Mouse (Mus musculus) stomach, embryonic 14.5 days (tissue): ENCODE data around the gene Trdmt1. TPM values are rescaled to one million over a fixed set of nuclear protein-coding genes. Genes with fewer than 3 reads are reported as not detected.

Experiments used
- ATAC-seq: fragments of 200-750 bp; cut with Nextera tagmentation; 2 replicates; pipeline ENCODE4 v1.8.0; 2017; ENCODE audit warnings: low read depth, moderate TSS enrichment; ENCODE audit not compliant: insufficient number of reproducible peaks, insufficient read depth, low FRiP score
- H3K27ac ChIP-seq: fragments of 300-500 bp; sonication (generic); 2 replicates; pipeline ENCODE4 v1.5.1; 2014; ENCODE audit warnings: mild to moderate bottlenecking, low read length, moderate library complexity, mixed read lengths
- H3K27me3 ChIP-seq: fragments of 300-500 bp; sonication (generic); 2 replicates; pipeline ENCODE4 v1.6.1; 2014; ENCODE audit warnings: low read length, control low read depth, mixed read lengths; ENCODE audit not compliant: control insufficient read depth, insufficient read depth
- H3K36me3 ChIP-seq: fragments of 300-500 bp; sonication (generic); 2 replicates; pipeline ENCODE4 v1.6.1; 2014; ENCODE audit warnings: mild to moderate bottlenecking, control low read depth, low read length, moderate library complexity, mixed read lengths; ENCODE audit not compliant: control insufficient read depth, insufficient read depth
- H3K4me1 ChIP-seq: fragments of 300-500 bp; sonication (generic); 2 replicates; pipeline ENCODE4 v1.6.1; 2014; ENCODE audit warnings: low read length, control low read depth, mixed read lengths; ENCODE audit not compliant: control insufficient read depth, insufficient read depth
- H3K4me2 ChIP-seq: fragments of 300-500 bp; sonication (generic); replicated peaks from 2 replicates; pipeline ENCODE4 v1.6.1; 2014; ENCODE audit warnings: low read depth, low read length, control low read depth
- H3K4me3 ChIP-seq: fragments of 300-500 bp; sonication (generic); 2 replicates; pipeline ENCODE4 v1.5.1; 2014; ENCODE audit warnings: low read depth, low read length, control low read depth
- H3K9ac ChIP-seq: fragments of 300-500 bp; sonication (generic); replicated peaks from 2 replicates; pipeline ENCODE4 v1.6.1; 2014; ENCODE audit warnings: low read depth, mild to moderate bottlenecking, control low read depth, low read length, moderate library complexity, mixed read lengths
- H3K9me3 ChIP-seq: fragments of 300-500 bp; sonication (generic); 2 replicates; pipeline ENCODE4 v1.6.1; 2016; ENCODE audit warnings: low read depth, low read length, control low read depth; ENCODE audit not compliant: control insufficient read depth
- WGBS: fragments of 180-500 bp; shearing (Covaris S2); extraction: QIAGEN DNeasy Blood & Tissue Kit; methylation state at CpG from one replicate; pipeline ENCODE4 v1.1.7; 2014; 5-methylcytosine and 5-hydroxymethylcytosine counted together
- polyA plus RNA-seq: library from polyadenylated mRNA; unstranded; fragments of >200 nt; fragmentation: Nextera tagmentation; extraction: Ambion mirVana; gene quantifications from 2 replicates; pipeline ENCODE4 v1.2.1, GENCODE M21; 2014

Gene Trdmt1
- polyA plus RNA-seq, 1 experiment from 2014 or later = 13.4 TPM

- peaks cover 9% of the 10 kb centered on the region; the same call in 1 of the 2 replicates for H3K4me1 ChIP-seq
- 78% methylated on average over 2 of the region's 2 CpGs for WGBS
- H3K4me3 ChIP-seq = no peak overlapping the region
- H3K9me3 ChIP-seq = no peaks in the 10 kb centered on the region
- H3K4me2 ChIP-seq = no peak overlapping the region
- ATAC-seq = no peak
- no peaks in the 10 kb centered on the region for H3K27me3 ChIP-seq
- H3K9ac ChIP-seq = no peak overlapping the region
- no peaks in the 10 kb centered on the region for H3K36me3 ChIP-seq
- H3K27ac ChIP-seq = no peak overlapping the region
Observed at GRCm38 (mm10) chr2:13570122-13570521, 25.7 kb upstream of the Trdmt1 start.

DNA sequence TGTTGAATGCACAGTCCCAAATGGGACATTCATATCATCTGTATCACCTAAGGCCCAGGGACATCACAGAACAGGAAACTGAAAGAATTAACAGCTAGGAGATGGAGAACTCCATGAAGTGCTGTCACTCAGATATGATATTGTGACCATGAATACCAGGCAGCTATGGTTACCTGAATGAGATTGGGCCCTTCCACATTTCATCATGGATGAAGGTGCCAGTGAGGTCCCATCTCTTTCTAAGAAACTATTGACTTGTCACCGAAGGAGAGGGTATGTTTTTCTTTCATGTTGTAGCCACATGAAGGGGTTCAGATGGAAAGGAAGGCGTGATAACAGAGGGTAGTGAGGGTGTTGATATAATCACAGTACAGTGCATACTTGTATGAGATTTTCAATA lies 15.9 kb upstream of the Trdmt1 start:
- Histone ChIP-seq H3K4me1 (no peaks in the 10 kb centered on the region), H3K9ac (no peak overlapping the region), H3K27ac (no peak overlapping the region), H3K27me3 (no peaks in the 10 kb centered on the region), H3K9me3 (no peaks in the 10 kb centered on the region), H3K4me3 (no peak overlapping the region), H3K4me2 (no peak overlapping the region), H3K36me3 (no peaks in the 10 kb centered on the region)
- WGBS = 71% methylated on average over 2 of the region's 2 CpGs
- no peak for ATAC-seq

DNA sequence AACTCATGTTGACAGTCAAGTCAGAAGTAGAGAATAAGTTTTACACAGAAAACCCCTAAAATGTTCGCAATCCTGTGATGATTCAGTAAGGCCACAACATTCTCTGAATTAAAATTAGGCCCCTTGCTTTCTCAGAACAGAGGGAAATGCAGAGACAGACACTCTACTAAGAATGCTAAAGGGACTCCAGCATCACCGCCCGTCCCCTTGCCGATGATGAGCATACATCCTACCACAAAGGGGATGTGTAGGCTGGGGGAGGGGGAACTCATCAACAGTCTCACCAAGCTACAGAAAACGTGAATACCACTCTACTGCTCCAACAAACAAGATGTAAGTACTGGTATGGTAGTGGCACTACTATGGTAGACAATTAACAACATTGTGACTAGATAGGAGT lies 15.3 kb upstream of the Trdmt1 start:
- no peaks in the 10 kb centered on the region for H3K27me3 ChIP-seq
- WGBS = 81% methylated on average over 5 of the region's 5 CpGs
- ATAC-seq = no peak
- H3K36me3 ChIP-seq = no peaks in the 10 kb centered on the region
- H3K4me1 ChIP-seq = no peaks in the 10 kb centered on the region
- no peaks in the 10 kb centered on the region for H3K9me3 ChIP-seq
- no peak overlapping the region for H3K4me2 ChIP-seq
- H3K4me3 ChIP-seq = no peak overlapping the region
- no peak overlapping the region for H3K9ac ChIP-seq
- H3K27ac ChIP-seq = no peak overlapping the region

- Histone ChIP-seq H3K4me3 (no peak overlapping the region), H3K9me3 (no peaks in the 10 kb centered on the region), H3K4me1 (no peaks in the 10 kb centered on the region), H3K9ac (no peak overlapping the region), H3K4me2 (no peak overlapping the region), H3K36me3 (no peaks in the 10 kb centered on the region), H3K27ac (no peak overlapping the region), H3K27me3 (no peaks in the 10 kb centered on the region)
- ATAC-seq = no peak
- WGBS = 82% methylated on average over 5 of the region's 5 CpGs
Observed at GRCm38 (mm10) chr2:13559303-13559702, 14.8 kb upstream of the Trdmt1 start.

DNA sequence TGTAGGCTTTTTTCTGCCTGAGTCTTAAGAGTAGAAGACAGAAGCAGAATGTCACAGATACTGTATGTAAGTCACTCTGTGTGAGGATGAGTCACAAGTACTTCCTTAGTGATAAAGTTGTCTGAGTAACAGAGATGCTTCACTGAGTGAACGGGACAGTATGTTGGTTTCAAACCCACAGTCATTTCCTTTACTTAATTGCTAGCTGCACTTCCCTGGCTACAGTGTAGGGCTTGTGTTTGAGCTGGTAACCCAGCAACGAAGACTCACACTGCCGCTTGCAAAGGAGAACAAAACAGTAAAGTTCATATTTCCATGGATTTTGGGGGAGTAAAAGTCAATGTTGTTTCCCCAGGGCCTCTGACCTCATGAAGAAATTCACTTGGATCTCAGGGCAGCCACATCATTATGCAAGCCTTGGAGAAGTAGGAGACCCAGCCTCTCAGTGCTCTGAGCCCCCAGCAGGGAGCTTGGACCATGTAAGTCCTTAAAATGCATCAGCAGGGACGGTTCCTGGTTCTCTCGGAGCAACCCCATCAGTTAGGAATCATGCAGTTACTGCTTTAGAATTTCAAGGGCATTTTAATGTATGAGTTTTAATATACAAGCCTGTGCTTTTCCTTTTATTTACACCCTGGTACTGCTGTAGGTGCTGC lies 14.3 kb upstream of the Trdmt1 start:
- no peak for ATAC-seq
- H3K4me1 ChIP-seq = no peaks in the 10 kb centered on the region
- no peak overlapping the region for H3K4me3 ChIP-seq
- no peaks in the 10 kb centered on the region for H3K9me3 ChIP-seq
- WGBS = 45% methylated on average over 5 of the region's 5 CpGs
- H3K4me2 ChIP-seq = no peak overlapping the region
- no peaks in the 10 kb centered on the region for H3K27me3 ChIP-seq
- no peak overlapping the region for H3K9ac ChIP-seq
- no peaks in the 10 kb centered on the region for H3K36me3 ChIP-seq
- no peak overlapping the region for H3K27ac ChIP-seq

GRCm38 (mm10) chr2:13557145-13558030 lies 12.9 kb upstream of the Trdmt1 start:
- no peak overlapping the region for H3K4me3 ChIP-seq
- H3K36me3 ChIP-seq = no peaks in the 10 kb centered on the region
- no peak overlapping the region for H3K9ac ChIP-seq
- no peaks in the 10 kb centered on the region for H3K9me3 ChIP-seq
- H3K4me1 ChIP-seq = no peaks in the 10 kb centered on the region
- no peak overlapping the region for H3K4me2 ChIP-seq
- ATAC-seq = no peak
- WGBS = 75% methylated on average over 9 of the region's 9 CpGs
- no peaks in the 10 kb centered on the region for H3K27me3 ChIP-seq
- H3K27ac ChIP-seq = no peak overlapping the region

GRCm38 (mm10) chr2:13556239-13556638 lies 11.8 kb upstream of the Trdmt1 start:
- no peaks in the 10 kb centered on the region for H3K4me1 ChIP-seq
- no peaks in the 10 kb centered on the region for H3K27me3 ChIP-seq
- no peaks in the 10 kb centered on the region for H3K36me3 ChIP-seq
- H3K4me3 ChIP-seq = no peak overlapping the region
- no peak overlapping the region for H3K4me2 ChIP-seq
- no peak for ATAC-seq
- H3K9ac ChIP-seq = no peak overlapping the region
- H3K9me3 ChIP-seq = no peaks in the 10 kb centered on the region
- H3K27ac ChIP-seq = no peak overlapping the region

DNA sequence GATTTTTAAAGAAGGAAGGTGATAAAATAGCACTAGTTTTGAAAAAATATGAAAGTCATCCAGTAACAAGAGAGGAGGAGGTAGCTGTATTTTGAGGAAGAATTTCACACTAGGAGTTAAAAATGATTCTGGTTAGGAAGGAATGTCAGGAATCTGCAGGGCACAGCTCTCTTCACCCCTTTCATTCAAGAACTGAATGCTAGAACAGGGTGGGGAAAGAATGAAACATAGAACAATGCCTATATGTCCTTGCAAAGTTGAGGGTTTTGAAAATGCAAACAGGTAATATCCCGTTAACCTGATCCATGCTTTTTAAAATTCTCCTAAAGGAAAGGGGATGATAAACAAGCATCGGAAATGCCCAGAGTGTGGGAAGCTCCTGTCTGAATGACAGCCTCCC lies 9.5 kb upstream of the Trdmt1 start:
- H3K9ac ChIP-seq = no peak overlapping the region
- H3K4me1 ChIP-seq = no peaks in the 10 kb centered on the region
- no peak overlapping the region for H3K4me3 ChIP-seq
- H3K4me2 ChIP-seq = no peak overlapping the region
- no peak overlapping the region for H3K27ac ChIP-seq
- H3K36me3 ChIP-seq = no peaks in the 10 kb centered on the region
- H3K27me3 ChIP-seq = no peaks in the 10 kb centered on the region
- no peaks in the 10 kb centered on the region for H3K9me3 ChIP-seq
- WGBS = 34% methylated on average over 2 of the region's 2 CpGs
- no peak for ATAC-seq
